Mouse (Mus musculus): ENCODE measurements around the gene Snx30.

DNA sequence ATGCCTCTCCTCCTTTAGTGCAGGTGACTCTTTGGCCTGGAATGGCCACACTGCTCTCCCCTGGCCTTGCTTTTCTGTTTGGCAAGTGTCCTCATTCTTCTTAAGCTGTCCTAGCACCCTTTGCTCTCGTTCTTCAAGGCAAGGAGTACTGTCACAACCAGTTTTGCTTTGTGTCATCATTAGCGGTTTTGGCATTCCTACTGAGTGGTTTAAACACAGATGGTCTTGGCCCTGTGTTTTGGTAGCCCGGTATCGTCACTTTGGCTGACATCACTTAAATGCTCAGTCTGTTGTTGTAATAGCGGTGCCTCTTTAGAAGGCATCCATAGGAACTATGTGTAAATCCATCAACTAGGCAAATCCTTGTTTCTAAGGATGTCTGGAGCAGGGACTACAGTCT is 41.8 kb downstream of the Snx30 start:
- TF ChIP-seq TAL1 (IDR thresholded peaks at IDR 0.05; ENCODE audit: low read length) = no peak
- TF ChIP-seq GATA1 (IDR thresholded peaks at IDR 0.05; ENCODE audit: low read length) = no peak

Measured in erythroblast, embryonic 14.5 days (primary cell).